Mouse (Mus musculus): ENCODE measurements at regions not wholly inside any gene's neighbourhood (a gene's known extent, or its start where the extent isn't known, plus 50 kb on each side); places are given as distances from the start of the nearest gene placed in this dataset.

GRCm38 (mm10) chr16:95869501-95869900 is 121.3 kb downstream of the Psmg1 start:
- 63% methylated on average over 5 of the region's 5 CpGs for WGBS
- Histone ChIP-seq H3K27me3 (ENCODE audit: insufficient read depth, poor library complexity, severe bottlenecking) (no peaks in the 10 kb centered on the region), H3K9me3 (no peaks in the 10 kb centered on the region), H3K4me3 (no peak overlapping the region), H3K36me3 (no peaks in the 10 kb centered on the region), H3K27ac (no peak overlapping the region), H3K4me1 (replicated peaks) (no peaks in the 10 kb centered on the region)
- DNase-seq (ENCODE audit: low spot score) = no peak

DNA sequence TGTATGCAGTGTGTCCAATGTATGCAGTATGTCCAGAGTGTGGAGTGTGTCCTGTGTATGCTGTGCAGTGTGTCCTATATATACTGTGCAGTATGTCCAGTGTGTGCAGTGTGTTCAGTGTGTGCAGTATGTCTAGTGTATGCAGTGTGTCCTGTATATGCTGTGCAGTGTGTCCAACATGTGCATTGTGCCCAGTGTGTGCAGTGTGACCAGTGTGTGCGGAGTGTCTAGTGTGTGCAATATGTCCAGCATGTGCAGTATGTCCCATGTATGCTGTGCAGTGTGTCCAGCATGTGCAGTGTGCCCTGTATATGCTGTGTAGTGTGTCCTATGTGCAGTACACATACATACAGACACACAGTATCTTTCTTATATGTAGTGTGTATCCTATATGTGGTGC is 121.9 kb downstream of the Psmg1 start:
- WGBS = 100% methylated on average over 1 of the region's 1 CpGs
- Histone ChIP-seq H3K27ac (no peak overlapping the region), H3K27me3 (ENCODE audit: insufficient read depth, poor library complexity, severe bottlenecking) (no peaks in the 10 kb centered on the region), H3K4me1 (replicated peaks) (peaks cover 6% of the 10 kb centered on the region; the same call in 1 of the 2 replicates), H3K9me3 (no peaks in the 10 kb centered on the region), H3K36me3 (no peaks in the 10 kb centered on the region), H3K4me3 (no peak overlapping the region)
- DNase-seq (ENCODE audit: low spot score) = no peak

DNA sequence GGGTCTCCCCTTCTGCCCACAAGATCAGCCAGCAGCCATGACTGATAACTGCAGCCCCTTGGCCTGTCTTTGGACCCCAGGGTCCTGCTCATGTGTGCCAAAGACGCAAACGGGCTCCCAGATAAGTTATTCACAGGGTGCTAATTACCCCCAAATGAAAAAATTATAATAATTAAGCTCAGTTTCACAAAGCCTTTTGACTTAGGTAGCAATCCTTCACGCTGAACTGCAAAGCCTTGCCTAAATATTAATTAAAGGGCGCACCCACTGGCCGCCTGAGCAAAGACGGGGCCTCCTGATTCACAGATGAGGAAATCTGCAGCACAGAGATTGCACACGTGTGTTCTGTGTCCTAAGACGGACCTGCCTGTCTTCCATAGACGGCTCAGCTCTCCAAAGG is 123.2 kb downstream of the Psmg1 start:
- H3K27ac ChIP-seq = no peak overlapping the region
- WGBS = 87% methylated on average over 9 of the region's 9 CpGs
- no peak overlapping the region for H3K4me3 ChIP-seq
- no peaks in the 10 kb centered on the region for H3K36me3 ChIP-seq
- H3K9me3 ChIP-seq = no peaks in the 10 kb centered on the region
- no peaks in the 10 kb centered on the region for H3K27me3 ChIP-seq (ENCODE audit: insufficient read depth, poor library complexity, severe bottlenecking)
- H3K4me1 ChIP-seq (replicated peaks) = peaks cover 7% of the 10 kb centered on the region; the same call in 1 of the 2 replicates
- no peak for DNase-seq (ENCODE audit: low spot score)

DNA sequence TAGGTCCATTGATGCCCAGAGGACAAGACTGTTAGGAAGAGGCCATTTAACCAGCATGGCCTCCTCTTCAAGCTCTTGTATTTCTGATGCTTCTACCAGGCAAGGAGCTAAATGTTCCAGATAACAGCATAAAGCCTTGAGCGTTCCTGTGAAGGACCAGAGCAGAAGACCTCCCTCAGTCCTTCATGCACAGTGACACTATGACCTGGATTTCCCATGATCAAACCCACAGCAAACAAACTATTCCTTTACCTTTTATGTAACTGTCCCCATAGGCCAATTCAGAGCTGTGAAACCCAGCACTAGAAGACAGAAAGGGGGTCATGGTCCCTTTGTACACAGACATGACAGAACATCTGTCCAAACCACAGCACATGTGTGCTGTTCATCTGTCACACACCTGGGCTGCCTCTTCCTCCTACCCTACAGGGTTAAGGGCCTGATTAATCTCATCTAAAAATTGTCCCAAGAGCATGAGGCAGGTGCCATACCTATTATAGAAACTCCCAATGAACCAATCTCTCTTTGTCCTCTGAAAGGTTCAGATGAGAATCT is 123.8 kb downstream of the Psmg1 start:
- H3K9me3 ChIP-seq = no peaks in the 10 kb centered on the region
- H3K36me3 ChIP-seq = no peaks in the 10 kb centered on the region
- H3K27ac ChIP-seq = no peak overlapping the region
- no peak overlapping the region for H3K4me3 ChIP-seq
- H3K4me1 ChIP-seq (replicated peaks) = peaks cover 7% of the 10 kb centered on the region; the same call in 1 of the 2 replicates
- no peaks in the 10 kb centered on the region for H3K27me3 ChIP-seq (ENCODE audit: insufficient read depth, poor library complexity, severe bottlenecking)
- no peak for DNase-seq (ENCODE audit: low spot score)
- 93% methylated on average over 1 of the region's 1 CpGs for WGBS

GRCm38 (mm10) chr16:95865603-95866002 is 125.2 kb downstream of the Psmg1 start:
- no peak for DNase-seq (ENCODE audit: low spot score)
- Histone ChIP-seq H3K27ac (no peak overlapping the region), H3K4me3 (no peak overlapping the region), H3K4me1 (replicated peaks) (peaks cover 7% of the 10 kb centered on the region; the same call in 1 of the 2 replicates), H3K27me3 (ENCODE audit: insufficient read depth, poor library complexity, severe bottlenecking) (no peaks in the 10 kb centered on the region), H3K9me3 (no peaks in the 10 kb centered on the region), H3K36me3 (no peaks in the 10 kb centered on the region)
- WGBS = 74% methylated on average over 1 of the region's 1 CpGs

- no peak overlapping the region for H3K4me3 ChIP-seq
- no peaks in the 10 kb centered on the region for H3K27me3 ChIP-seq (ENCODE audit: insufficient read depth, poor library complexity, severe bottlenecking)
- H3K36me3 ChIP-seq = no peaks in the 10 kb centered on the region
- H3K27ac ChIP-seq = no peak overlapping the region
- WGBS = 83% methylated on average over 4 of the region's 4 CpGs
- DNase-seq (ENCODE audit: low spot score) = no peak
- H3K9me3 ChIP-seq = no peaks in the 10 kb centered on the region
- peaks cover 7% of the 10 kb centered on the region; the same call in 1 of the 2 replicates for H3K4me1 ChIP-seq (replicated peaks)
Observed at GRCm38 (mm10) chr16:95864646-95865045, 126.1 kb downstream of the Psmg1 start.

- H3K27me3 ChIP-seq (ENCODE audit: insufficient read depth, poor library complexity, severe bottlenecking) = no peaks in the 10 kb centered on the region
- peaks cover 7% of the 10 kb centered on the region; the same call in 1 of the 2 replicates for H3K4me1 ChIP-seq (replicated peaks)
- no peak for DNase-seq (ENCODE audit: low spot score)
- H3K9me3 ChIP-seq = no peaks in the 10 kb centered on the region
- H3K36me3 ChIP-seq = no peaks in the 10 kb centered on the region
- H3K27ac ChIP-seq = no peak overlapping the region
- WGBS = 80% methylated on average over 13 of the region's 13 CpGs
- no peak overlapping the region for H3K4me3 ChIP-seq
Observed at GRCm38 (mm10) chr16:95864106-95864505, 126.7 kb downstream of the Psmg1 start.

DNA sequence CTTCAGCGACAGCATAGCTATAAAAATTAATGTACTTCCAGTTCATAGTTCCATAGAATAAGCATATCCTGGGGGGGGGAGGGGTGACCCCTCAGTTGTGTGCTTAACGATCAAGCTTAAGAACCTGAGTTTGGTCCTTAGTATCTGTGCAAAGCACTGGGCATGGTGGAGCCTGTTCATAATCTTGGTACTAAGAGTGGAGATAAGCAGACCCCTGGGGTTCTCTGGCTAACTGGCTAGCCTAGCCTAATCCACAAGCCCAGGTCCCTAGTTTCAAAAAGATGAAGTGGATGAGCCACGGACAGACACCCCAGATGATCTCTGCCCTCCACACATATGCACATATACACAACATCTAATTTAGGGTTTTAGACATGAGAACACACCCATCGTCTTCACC is 127.2 kb downstream of the Psmg1 start:
- H3K27ac ChIP-seq = no peak overlapping the region
- H3K4me1 ChIP-seq (replicated peaks) = peaks cover 7% of the 10 kb centered on the region; the same call in 1 of the 2 replicates
- DNase-seq (ENCODE audit: low spot score) = no peak
- H3K36me3 ChIP-seq = no peaks in the 10 kb centered on the region
- H3K4me3 ChIP-seq = no peak overlapping the region
- WGBS = 93% methylated on average over 4 of the region's 4 CpGs
- H3K27me3 ChIP-seq (ENCODE audit: insufficient read depth, poor library complexity, severe bottlenecking) = no peaks in the 10 kb centered on the region
- H3K9me3 ChIP-seq = no peaks in the 10 kb centered on the region

DNA sequence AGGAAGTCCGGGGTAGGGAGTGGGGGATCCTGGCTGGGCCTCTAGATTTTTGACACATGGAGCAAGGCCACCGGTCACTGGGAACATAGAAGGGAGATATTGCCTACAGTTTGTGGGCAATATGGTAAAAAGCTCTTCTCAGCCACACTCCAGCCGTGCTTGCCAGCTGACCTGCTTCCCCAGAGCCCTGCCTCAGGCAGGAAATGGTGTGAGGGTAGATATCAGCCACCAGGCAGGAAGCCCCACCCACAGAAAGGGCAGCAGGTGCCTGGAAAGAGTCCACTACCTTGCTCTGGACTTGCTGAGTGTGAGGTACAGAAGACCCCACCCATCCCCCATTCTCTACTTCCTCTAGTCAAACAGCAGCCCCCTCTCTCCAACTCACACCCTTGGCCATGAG is 128.1 kb downstream of the Psmg1 start:
- no peak overlapping the region for H3K4me3 ChIP-seq
- DNase-seq (ENCODE audit: low spot score) = no peak
- H3K27ac ChIP-seq = no peak overlapping the region
- H3K36me3 ChIP-seq = no peaks in the 10 kb centered on the region
- no peaks in the 10 kb centered on the region for H3K27me3 ChIP-seq (ENCODE audit: insufficient read depth, poor library complexity, severe bottlenecking)
- H3K9me3 ChIP-seq = no peaks in the 10 kb centered on the region
- peaks cover 7% of the 10 kb centered on the region; the same call in 1 of the 2 replicates for H3K4me1 ChIP-seq (replicated peaks)
- WGBS = 85% methylated on average over 3 of the region's 3 CpGs

- no peak for DNase-seq (ENCODE audit: low spot score)
- 79% methylated on average over 12 of the region's 12 CpGs for WGBS
Observed at GRCm38 (mm10) chr16:95861231-95861690, 129.5 kb downstream of the Psmg1 start.

DNA sequence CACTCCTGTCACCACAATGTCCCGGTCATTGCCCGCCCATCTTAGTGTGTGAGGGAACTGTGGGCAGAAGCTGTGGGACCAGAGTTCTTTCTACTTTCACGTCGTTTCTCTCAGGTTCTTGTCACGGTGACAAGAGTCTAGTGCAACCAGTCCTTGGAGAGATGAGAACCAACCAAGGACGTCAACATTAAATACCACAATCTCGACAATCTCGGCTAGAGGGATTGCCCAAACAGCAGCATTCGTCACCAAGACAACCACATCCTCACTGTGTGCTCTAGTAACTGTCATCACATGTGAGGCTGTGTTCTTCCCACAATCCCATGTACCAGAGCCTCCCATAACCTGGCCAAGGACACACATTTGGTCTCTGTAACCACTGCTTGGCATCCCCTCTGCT is 129.9 kb downstream of the Psmg1 start:
- no peaks in the 10 kb centered on the region for H3K9me3 ChIP-seq
- H3K27me3 ChIP-seq (ENCODE audit: insufficient read depth, poor library complexity, severe bottlenecking) = no peaks in the 10 kb centered on the region
- H3K4me3 ChIP-seq = no peak overlapping the region
- H3K4me1 ChIP-seq (replicated peaks) = peaks cover 7% of the 10 kb centered on the region; the same call in 1 of the 2 replicates
- 85% methylated on average over 9 of the region's 9 CpGs for WGBS
- no peaks in the 10 kb centered on the region for H3K36me3 ChIP-seq
- H3K27ac ChIP-seq = no peak overlapping the region
- no peak for DNase-seq (ENCODE audit: low spot score)

More at GRCm38 (mm10) chr16:95861231-95861690, 129.5 kb downstream of the Psmg1 start:
- Histone ChIP-seq H3K27me3 (ENCODE audit: insufficient read depth, poor library complexity, severe bottlenecking) (no peaks in the 10 kb centered on the region), H3K9me3 (no peaks in the 10 kb centered on the region), H3K27ac (no peak overlapping the region), H3K36me3 (no peaks in the 10 kb centered on the region), H3K4me1 (replicated peaks) (peaks cover 7% of the 10 kb centered on the region; the same call in 1 of the 2 replicates), H3K4me3 (no peak overlapping the region)

GRCm38 (mm10) chr16:95860111-95860510 is 130.6 kb downstream of the Psmg1 start:
- Histone ChIP-seq H3K36me3 (no peaks in the 10 kb centered on the region), H3K4me3 (no peak overlapping the region), H3K9me3 (no peaks in the 10 kb centered on the region), H3K4me1 (replicated peaks) (peaks cover 7% of the 10 kb centered on the region; the same call in 1 of the 2 replicates), H3K27ac (no peak overlapping the region), H3K27me3 (ENCODE audit: insufficient read depth, poor library complexity, severe bottlenecking) (no peaks in the 10 kb centered on the region)
- WGBS = 85% methylated on average over 5 of the region's 5 CpGs
- DNase-seq (ENCODE audit: low spot score) = no peak

- no peaks in the 10 kb centered on the region for H3K9me3 ChIP-seq
- no peak overlapping the region for H3K27ac ChIP-seq
- no peaks in the 10 kb centered on the region for H3K27me3 ChIP-seq (ENCODE audit: insufficient read depth, poor library complexity, severe bottlenecking)
- no peak for DNase-seq (ENCODE audit: low spot score)
- no peaks in the 10 kb centered on the region for H3K4me1 ChIP-seq (replicated peaks)
- no peaks in the 10 kb centered on the region for H3K36me3 ChIP-seq
- no peak overlapping the region for H3K4me3 ChIP-seq
- 86% methylated on average over 3 of the region's 3 CpGs for WGBS
Observed at GRCm38 (mm10) chr16:95857403-95857802, 133.4 kb downstream of the Psmg1 start.

DNA sequence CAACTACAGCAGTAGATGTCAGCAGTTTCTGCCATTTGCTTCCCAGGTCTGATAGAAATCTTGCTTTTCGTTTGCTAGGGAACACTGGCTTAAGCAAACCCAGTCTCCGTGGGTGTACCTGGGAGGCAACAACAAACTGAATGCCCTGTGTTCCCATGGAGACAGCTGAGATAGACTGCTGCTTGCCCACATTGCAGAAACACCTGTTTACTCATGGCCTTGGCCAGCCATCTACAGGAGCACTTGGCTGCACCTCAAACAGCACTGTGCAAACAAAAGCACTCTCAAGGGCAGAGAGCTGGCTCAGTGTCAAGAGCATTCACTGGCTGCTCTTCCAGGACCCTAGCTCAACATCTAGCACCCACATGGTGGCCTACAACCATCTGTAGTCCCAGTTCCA is 135.5 kb downstream of the Psmg1 start:
- 71% methylated on average over 2 of the region's 2 CpGs for WGBS

More for the DNA sequence above, 135.5 kb downstream of the Psmg1 start:
- no peaks in the 10 kb centered on the region for H3K36me3 ChIP-seq
- DNase-seq (ENCODE audit: low spot score) = no peak
- no peaks in the 10 kb centered on the region for H3K27me3 ChIP-seq (ENCODE audit: insufficient read depth, poor library complexity, severe bottlenecking)
- H3K4me1 ChIP-seq (replicated peaks) = no peaks in the 10 kb centered on the region
- no peak overlapping the region for H3K4me3 ChIP-seq
- H3K27ac ChIP-seq = no peak overlapping the region
- H3K9me3 ChIP-seq = no peaks in the 10 kb centered on the region

Measured in hindbrain, embryonic 10.5 days (tissue).